Mouse (Mus musculus): ENCODE measurements around the gene Fam3a. TPM values are rescaled to one million over a fixed set of nuclear protein-coding genes. Genes with fewer than 3 reads are reported as not detected.
"Not testable (repeated sequence)": the region's sequence is repeated elsewhere in the genome, so short reads cannot be mapped to it uniquely, and the experiment has no call there.

Gene Fam3a
- total RNA-seq (2015) (13.5 and 14.6 TPM in 2 replicates), total RNA-seq (2017) (15.5 and 15.8 TPM in 2 replicates)

DNA sequence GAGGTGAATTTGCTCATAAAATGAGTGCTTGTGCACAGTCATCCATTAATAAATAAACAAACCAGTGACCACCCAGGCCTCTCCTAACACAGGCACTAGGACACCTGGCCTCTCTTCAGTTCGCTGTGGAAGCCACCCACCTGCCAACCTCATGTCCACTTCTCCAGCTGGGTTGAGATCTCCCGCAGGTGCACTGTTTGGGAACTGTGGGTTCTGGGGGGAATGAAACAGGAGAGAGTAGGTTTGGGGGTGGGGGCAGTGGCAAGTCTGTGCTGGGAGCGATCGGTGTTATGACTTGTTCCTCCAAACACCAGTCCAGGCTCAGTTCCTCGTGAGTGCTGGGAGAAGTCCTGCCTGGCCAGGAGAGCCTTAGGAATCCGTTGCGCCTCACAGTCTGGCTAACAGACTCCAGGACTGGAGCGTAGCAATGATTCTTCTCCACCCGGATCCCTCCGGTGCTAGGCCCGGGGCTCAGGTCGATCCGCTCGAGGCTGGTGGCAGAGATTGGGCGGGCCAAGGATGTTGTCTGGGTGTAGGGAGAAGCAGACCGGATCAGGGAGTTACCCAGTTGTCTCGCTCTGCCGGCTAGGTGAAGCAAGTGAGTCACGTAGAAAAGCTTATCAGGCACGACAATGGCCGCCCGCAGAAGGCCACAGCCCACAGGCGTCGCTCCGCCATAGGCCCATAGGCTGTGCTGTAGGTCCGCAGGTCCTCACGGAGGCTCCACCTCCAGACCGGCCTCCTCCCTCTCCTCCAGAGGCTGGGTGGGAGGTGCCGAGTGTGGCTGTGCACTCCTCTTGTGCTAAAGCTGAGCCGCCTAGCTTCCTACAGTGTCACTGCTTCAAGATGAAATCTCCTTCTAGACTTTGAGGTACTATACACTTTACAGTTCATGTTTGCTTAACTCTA, at the start of gene Fam3a, which contains the start of gene Ikbkg:
Gene Fam3a (minus strand): TSS at position 738 of the 909 bp plus-strand sequence.
Gene Ikbkg (plus strand): TSS at position 756 of the 909 bp plus-strand sequence.
- ATAC-seq (ENCODE audit: poor library complexity, severe bottlenecking), result peak; percentile 100

DNA sequence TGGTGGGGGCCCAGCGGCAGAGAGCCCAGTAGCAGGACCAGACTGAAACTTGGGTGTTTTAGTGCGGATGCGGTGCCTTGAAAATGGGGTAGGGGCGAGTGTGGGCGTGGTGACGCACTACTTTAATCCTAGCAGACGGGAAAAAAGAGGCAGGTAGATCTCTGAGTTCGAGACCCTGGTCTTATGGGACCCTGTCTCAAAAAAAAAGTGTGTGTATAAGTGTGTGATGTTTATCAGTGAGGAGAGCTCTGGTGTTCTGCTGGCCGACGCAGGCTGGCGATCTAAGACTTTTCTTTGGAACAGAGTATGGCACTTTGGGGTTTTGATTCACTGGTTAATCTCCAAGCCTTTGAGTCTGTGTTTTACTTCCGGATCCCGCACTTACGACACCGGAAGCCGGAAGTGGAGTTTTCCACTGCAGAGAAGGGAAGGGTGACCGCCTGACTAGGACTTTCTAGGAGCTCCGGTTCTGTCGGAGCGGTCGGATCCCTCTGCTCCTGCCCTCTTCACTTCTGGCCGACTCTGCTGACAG, 36.3 kb upstream of the Fam3a start:
- peak; percentile 38 for ATAC-seq (ENCODE audit: poor library complexity, severe bottlenecking)

DNA sequence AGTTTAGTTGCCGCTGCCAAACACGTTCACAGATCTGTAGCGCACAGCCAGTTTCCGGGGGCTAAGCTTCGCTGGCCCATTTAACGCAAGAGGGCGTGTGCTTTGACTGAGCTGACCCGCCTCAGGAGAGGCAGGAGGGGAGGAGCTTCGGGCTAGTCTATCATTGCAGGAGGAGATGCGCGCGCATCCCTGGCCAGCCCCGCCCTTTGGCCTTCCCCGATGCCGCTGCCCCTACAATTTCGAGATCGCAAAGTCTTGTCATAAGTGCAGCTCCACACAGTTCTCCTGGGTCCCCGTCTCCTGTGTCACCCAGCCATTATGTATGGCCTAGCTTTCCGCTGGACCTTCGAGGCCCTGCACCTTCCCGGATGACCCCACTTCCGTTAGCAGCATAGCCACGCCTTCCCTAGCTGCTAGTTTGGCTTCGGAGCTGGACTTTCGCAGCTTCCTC, 35.8 kb upstream of the Fam3a start, which contains the start of gene G6pdx:
Gene G6pdx (minus strand): TSS at position 369 of the 451 bp plus-strand sequence.
- peak; percentile 75 for ATAC-seq (ENCODE audit: poor library complexity, severe bottlenecking)

DNA sequence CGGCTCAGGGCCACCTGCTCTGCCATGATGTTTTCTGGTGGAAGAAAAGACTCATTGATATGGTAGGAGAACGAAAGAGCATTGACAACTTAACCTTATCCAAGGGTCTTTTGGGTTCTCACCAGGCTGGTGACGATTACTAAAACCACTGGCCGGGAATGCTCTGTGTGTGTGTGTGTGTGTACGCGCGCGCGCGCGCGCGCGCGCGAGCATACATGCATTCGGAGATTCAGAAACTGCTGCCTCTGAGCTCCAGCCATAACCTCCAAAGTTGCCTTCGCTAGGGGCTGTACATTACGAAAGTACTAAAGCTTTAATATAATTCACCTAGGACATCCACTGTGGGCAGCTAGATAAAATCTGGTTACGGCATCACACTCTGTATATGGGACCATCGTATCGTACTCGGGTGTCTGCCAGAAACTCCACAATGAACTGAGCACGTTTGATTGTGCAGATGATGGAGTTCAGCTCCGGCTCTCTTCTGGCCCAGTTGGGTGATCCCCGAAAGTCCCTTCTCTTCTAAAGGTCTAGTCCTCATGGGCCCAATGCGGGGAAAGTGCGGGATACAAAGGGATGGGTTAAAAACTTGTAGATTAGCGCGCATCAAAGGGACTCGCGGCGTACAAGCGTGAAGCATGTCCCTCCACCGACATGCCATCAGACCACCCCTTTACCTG, 35.2 kb upstream of the Fam3a start:
- no peak for ATAC-seq (ENCODE audit: poor library complexity, severe bottlenecking)

DNA sequence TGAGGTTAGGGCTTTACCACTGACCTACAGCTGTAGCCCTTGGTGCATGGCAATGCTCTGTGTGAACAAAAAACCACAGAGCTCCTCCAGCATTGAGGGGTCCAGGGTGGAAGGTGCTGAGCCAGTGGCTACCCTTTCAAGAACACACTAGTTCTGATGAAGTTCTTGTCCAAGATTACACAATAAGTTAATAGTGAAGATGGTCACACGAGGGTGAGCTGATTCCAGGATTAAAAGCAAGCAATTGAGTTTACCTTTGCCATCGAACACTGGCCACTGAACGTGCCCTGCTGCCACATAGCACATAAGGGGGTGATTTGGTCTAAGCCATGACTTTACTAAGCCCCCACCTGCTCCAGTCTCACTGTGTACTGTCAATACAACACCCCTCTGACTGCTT, 34.0 kb upstream of the Fam3a start:
- ATAC-seq (ENCODE audit: poor library complexity, severe bottlenecking), result no peak

DNA sequence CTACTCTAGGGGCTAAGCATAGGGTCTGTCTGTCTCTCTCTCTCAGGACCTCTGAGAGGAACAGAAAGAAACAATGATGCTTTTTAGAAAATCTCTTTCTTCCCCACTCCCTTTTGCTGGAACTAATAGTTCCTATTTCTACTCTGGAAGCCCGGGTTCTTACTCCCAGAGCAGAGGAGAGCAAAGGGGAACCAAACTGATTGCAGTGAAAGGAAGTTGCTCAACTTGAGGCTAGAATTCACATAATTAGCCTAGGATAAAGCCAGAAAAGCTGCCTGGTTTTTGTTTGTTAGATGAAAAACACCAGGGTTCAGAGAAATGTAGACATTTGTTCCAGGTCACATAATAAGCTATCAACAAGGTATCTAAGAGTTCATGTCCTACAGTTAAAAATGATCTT, 33.2 kb upstream of the Fam3a start:
- ATAC-seq (ENCODE audit: poor library complexity, severe bottlenecking), result 0 out of 2 replicates have a peak, but pooled peaks have one; percentile 20

DNA sequence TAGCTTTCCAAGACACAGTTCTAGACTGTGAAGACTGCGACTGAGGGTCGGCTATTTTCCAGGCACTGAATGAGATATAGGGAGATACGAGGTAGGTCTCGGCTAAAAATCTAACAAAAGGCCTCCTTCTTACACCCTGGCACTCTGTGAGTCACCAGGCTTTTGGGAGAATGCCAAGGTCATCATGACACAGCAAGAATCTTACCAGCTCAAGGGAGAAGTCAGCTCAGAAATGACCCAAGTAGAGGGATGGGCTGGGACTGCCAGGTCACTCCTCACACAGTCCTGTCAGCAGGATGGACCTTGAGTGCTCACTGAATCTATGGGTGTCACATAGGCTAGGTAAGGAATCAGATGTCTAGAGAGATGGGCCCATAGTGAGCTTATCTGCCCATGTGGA, 32.1 kb upstream of the Fam3a start:
- ATAC-seq (ENCODE audit: poor library complexity, severe bottlenecking), result peak; percentile 23

DNA sequence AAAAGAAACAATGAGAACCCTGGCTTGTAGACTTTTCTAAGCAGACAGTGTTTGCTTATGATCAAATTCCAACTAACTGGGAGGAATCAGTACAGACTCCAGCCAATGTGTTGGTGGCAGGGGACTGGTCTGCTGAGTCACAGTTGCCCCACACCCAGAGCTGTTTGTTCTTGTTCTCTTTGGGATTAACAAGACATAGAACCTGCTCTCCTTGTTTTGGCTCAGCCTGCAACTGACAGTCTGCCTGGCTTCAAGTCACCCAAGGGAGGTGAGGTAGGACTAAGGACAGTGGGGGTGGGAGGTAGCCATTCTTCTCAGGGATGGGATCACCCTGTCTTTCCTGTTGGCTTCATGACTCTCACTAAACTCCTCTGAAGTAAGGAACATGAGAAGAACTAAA, 31.4 kb upstream of the Fam3a start:
- ATAC-seq (ENCODE audit: poor library complexity, severe bottlenecking), result no peak

DNA sequence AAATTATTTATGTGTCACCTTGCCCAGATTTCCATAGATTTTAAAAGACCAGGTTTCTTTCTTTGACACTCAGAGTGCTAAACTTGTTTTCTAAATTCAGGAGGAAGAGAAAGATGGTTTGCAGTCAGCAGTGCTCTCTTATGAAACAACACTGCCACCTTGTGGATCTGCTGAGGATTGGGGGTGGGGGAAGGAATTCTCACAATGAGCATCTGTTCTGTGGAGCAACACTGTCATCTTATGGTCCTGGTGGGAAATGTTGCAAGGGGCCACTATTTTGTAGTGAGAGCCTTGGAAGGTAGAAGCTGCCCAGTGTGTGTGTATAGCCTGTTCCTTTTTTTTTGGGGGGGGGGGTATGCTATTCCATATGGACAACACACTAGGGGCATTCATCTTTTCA, 20.3 kb upstream of the Fam3a start:
- peak; percentile 85 for ATAC-seq (ENCODE audit: poor library complexity, severe bottlenecking)

DNA sequence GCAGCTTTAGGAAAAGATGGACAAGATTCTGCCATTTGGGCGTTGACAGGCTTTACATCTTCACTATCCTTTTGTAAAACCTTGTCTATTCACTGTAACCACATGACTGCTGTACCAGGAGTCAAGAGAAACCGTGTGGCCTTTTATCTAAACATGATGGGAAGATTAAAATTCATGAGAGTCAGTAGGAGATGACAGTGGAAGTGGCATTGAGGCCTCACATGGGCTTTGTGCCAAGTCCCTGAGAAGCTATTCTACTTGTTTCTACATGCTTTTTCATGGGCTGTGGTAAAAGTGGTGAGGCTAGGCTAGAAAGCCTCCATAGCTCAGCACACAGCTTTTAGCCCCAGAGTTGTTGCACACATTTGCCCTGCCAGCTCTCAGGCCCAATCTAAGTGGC, 15.3 kb upstream of the Fam3a start:
- ATAC-seq (ENCODE audit: poor library complexity, severe bottlenecking), result no peak

DNA sequence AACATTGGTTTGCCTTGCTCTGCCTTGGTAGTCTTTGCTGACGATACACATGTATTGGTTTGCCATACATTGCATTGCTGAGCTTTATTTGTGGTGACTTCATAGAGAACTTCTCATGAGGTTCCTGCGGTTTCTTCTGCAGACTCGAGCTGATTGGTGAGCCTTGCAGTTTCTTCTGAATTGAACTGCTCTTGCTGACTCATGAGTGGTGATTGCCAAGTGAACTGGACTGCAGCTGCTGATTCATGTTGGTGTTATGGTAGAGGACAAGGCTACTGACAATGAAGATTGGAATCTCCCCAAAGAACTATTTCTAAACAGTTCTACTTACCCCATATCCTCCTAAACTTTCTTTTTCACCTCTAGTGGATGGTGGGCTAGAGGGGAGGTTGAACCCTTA, 7.1 kb upstream of the Fam3a start:
- ATAC-seq (ENCODE audit: poor library complexity, severe bottlenecking), result no peak

DNA sequence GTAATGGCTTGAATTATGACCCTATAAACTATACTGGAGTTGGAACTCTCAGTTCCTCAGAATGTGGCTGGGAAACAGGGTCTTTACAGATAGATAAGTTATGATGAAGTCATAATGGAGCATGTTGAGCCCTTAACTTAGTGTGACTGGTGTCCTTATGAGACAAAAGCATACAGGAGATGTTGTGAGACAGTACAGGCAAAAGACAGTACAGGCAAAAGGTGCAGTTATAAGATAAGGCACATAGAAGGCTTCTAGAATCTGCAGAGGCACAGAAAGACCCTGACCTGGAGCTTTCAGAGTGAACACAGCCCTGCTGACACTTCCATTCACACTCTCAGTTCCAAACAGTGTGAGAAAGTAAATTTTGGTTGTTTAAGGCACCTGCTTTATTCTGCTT, 4.9 kb downstream of the Fam3a start:
- ATAC-seq (ENCODE audit: poor library complexity, severe bottlenecking), result no peak

DNA sequence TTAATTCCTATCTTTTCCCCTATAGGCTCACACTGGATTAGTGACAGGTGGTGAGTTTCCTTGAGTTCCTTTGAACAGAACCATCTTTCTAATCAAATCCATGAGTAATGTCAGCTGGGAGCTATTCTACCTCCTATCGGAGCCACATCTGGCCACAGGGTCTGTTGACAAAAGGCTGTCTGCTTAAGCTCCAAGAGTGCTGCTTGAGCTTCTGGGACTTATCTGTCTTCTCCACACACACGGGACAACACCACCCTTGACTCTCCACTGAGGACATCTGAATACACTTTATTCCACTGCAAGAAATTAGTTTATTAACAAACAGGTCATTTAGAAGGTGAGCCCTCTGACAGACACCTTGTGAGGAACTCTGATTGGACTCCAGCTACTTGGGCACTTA, 8.6 kb downstream of the Fam3a start:
- no peak for ATAC-seq (ENCODE audit: poor library complexity, severe bottlenecking)

DNA sequence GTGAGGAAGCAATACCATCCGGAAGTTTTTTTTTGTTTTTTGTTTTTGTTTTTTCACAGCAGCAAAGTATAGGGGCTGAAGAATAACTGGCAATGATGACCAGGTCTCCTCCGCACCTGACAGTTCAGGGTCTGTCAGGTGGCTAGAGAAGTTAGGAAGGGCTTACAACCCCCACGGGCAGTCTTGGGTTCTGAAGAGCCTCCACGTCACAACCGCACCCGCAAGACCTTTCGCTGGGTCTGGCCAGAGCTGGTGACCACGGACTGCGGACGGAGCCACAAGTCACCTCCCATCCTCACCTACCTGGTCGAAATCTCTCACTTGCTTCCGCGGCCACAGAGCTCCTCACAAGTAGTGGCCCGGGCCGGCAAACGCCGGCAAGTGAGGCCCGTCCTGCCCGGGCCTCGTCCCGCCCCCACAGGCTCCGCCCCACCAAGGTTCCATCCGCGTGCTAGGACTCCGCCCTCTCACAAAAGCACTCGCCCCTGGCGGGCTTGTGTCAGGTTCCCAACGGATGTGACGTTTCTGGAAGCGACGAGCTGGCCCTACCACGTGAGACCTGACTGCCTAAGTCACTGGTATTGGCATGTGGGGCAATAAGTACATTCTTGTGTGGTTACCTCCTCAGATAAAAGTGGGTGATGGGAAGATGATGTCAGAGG, 20.1 kb downstream of the Fam3a start, which contains the start of the genes Ubl4a and Slc10a3:
Gene Ubl4a (minus strand): TSS at position 331 of the 662 bp plus-strand sequence.
Gene Slc10a3 (minus strand): TSS at position 462 of the 662 bp plus-strand sequence.
- ATAC-seq (ENCODE audit: poor library complexity, severe bottlenecking), result peak; percentile 98

DNA sequence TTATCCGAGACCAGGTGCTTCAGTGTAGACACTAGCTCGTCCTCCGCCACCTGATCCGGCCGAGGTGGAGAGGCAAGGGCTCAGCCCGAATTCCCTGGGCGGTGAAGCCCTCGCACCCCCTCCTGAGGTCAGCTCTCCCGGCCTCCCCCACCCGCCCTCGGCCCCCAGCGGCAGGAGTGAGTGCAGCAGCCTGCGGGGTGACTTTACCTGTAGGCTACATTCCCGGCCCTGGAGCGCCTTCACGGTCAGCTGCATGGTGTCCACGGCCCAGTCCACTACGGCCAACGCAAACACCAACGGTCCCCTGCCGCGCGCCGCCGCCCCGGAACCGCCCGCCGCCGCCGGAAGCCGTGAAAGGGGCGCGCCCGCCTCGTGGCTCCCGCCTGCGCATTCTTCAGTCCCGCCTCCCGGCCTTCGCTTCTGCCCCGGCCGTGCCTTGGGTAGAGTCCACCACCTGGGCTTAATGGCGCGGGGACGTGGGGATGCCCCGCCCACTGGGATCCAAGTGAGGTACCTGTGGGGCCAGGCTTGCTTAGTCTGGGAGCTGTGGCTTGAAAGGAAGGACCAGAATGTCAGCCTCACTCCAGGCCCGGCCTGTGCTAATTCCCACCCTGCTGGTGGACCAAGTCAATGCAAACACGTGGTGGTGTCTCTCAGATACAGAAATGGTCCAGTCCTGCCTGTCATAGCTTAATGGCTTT, 24.7 kb downstream of the Fam3a start:
- ATAC-seq (ENCODE audit: poor library complexity, severe bottlenecking), result peak; percentile 72

DNA sequence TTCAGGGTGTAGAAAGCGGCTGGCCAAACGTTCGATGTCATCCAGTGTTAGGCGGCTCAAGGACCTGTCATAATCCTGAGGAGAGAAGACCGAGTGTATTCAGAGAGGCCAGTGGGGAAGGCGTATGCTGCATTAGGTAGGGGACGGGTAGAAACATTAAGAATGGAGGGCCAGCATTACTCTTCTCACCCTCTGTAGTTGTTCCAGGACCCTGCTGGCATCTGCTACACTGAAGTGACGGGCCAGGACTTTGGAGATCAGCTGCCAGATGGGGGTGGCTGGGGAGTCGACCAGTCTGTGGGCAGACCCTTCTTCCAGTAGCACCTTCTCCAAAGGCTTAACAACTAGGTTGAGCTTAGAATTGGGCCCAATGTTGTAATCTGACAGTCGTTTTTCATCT, 25.6 kb downstream of the Fam3a start:
- ATAC-seq (ENCODE audit: poor library complexity, severe bottlenecking), result no peak

DNA sequence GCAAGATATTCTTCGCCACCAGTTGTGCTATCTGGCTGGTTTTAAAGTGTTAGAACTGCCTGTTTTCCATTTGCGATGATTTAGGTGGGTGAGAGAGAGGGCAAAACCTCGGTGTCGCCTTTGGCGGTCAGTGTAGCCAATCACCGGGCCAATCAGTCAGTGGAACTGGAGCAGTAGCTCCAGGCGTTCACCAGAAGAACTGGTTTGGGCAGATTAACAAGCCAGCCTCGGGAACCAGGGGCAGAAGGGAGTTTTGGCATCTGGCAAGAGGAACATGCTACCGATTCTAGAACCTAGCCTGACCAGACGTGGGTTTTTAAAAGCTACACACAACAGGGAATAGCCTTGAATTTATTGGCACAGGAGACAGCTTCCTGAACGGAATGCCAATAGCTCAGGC, 33.9 kb downstream of the Fam3a start:
- no peak for ATAC-seq (ENCODE audit: poor library complexity, severe bottlenecking)

DNA sequence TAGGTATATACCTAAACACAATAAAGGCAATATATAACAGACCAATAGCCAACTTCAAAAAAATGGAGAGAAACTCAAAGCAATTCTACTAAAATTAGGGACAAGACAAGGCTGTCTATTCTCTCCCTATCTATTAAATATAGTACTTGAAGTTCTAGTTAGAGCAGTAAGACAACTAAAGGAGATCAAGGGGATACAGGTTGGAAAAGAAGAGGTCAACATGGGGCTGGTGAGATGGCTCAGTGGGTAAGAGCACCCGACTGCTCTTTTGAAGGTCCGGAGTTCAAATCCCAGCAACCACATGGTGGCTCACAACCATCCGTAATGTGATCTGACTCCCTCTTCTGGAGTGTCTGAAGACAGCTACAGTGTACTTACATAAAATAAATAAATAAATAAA, 36.0 kb downstream of the Fam3a start:
- not testable (repeated sequence) for ATAC-seq (ENCODE audit: poor library complexity, severe bottlenecking)

DNA sequence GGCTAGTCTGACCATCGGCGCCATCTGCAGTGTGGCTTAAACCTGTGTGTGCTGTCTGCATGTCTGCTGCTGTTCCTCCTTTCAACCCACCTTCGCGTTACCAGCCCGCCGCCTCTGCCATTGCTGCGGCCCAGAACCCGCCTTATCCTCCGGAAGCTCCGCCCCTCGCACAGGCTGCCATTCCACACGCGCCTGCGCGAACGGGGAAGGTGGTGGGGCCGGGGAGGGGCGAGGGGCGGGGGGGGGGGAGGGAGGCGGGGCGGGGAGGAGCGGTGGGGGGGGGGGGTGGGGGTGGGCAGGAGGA, 39.7 kb downstream of the Fam3a start, which contains the start of gene Lage3:
Gene Lage3 (minus strand): TSS at position 152 of the 304 bp plus-strand sequence.
- peak; percentile 98 for ATAC-seq (ENCODE audit: poor library complexity, severe bottlenecking)

All from megakaryocyte, adult 5-6 weeks (primary cell).